Mouse (Mus musculus) lung, embryonic 16.5 days (tissue): ENCODE data around the gene Spice1. TPM values are rescaled to one million over a fixed set of nuclear protein-coding genes. Genes with fewer than 3 reads are reported as not detected.

Source experiments
- ATAC-seq: fragments of 200-750 bp; cut with Nextera tagmentation; 2 replicates; pipeline ENCODE4 v1.8.0; 2017; ENCODE audit warnings: low read depth, mild to moderate bottlenecking, moderate library complexity
- H3K27ac ChIP-seq: fragments of 300-500 bp; sonication (generic); 2 replicates; pipeline ENCODE4 v1.5.1; 2014; ENCODE audit warnings: mild to moderate bottlenecking, control low read depth, low read length
- H3K27me3 ChIP-seq: fragments of 300-500 bp; sonication (generic); 2 replicates; pipeline ENCODE4 v1.6.1; 2014; ENCODE audit warnings: low read depth, low read length, mixed read lengths; ENCODE audit not compliant: control insufficient read depth, insufficient read depth
- H3K36me3 ChIP-seq: fragments of 300-500 bp; sonication (generic); 2 replicates; pipeline ENCODE4 v1.6.1; 2014; ENCODE audit warnings: low read length; ENCODE audit not compliant: control insufficient read depth, insufficient read depth
- H3K4me1 ChIP-seq: fragments of 300-500 bp; sonication (generic); replicated peaks from 2 replicates; pipeline ENCODE4 v1.6.1; 2014; ENCODE audit warnings: low read length, mixed read lengths; ENCODE audit not compliant: control insufficient read depth, insufficient read depth
- H3K4me2 ChIP-seq: fragments of 300-500 bp; sonication (generic); 2 replicates; pipeline ENCODE4 v1.6.1; 2014; ENCODE audit warnings: low read depth, low read length, control low read depth
- H3K4me3 ChIP-seq: fragments of 300-500 bp; sonication (generic); 2 replicates; pipeline ENCODE4 v1.5.1; 2014; ENCODE audit warnings: mild to moderate bottlenecking, low read length, control low read depth
- H3K9ac ChIP-seq: fragments of 300-500 bp; sonication (generic); 2 replicates; pipeline ENCODE4 v1.6.1; 2014; ENCODE audit warnings: low read length, control low read depth
- H3K9me3 ChIP-seq: fragments of 300-500 bp; sonication (generic); 2 replicates; pipeline ENCODE4 v1.6.1; 2016; ENCODE audit warnings: low read length; ENCODE audit not compliant: control insufficient read depth
- whole genome bisulfite sequencing: fragments of 180-500 bp; shearing (Covaris S2); extraction: QIAGEN DNeasy Blood & Tissue Kit; methylation state at CpG from one replicate; pipeline ENCODE4 v1.1.7; 2014; 5-methylcytosine and 5-hydroxymethylcytosine counted together
- polyA plus RNA-seq: library from polyadenylated mRNA; unstranded; fragments of >200 nt; fragmentation: Nextera tagmentation; extraction: Ambion mirVana; gene quantifications from 2 replicates; pipeline ENCODE4 v1.2.1, GENCODE M21; 2015

Gene Spice1
- polyA plus RNA-seq, 1 experiment from 2014 or later, result 41.1 TPM

DNA sequence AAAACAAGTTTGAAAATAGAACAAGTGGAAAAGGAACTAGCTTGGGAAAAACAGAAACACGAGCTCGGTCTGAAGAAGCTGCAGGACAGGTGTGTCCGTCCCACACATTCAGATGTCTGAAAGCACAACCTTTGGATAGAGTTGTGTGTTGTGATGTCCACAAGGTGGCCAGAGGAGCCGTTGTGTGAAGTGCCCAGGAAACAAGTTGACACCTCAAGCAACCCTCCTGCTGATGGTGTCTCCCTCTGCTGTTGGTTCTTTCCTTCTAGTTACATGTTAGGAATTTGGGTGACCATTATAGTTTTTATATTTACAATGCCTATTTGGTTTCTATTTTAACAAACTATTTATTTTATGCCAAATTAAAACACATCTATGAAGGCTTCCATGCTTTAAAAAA lies 88.6 kb downstream of the Spice1 start:
- no peaks in the 10 kb centered on the region for H3K9me3 ChIP-seq
- no peak for ATAC-seq
- no peaks in the 10 kb centered on the region for H3K4me1 ChIP-seq
- H3K4me3 ChIP-seq, result no peak overlapping the region
- H3K27ac ChIP-seq, result no peak overlapping the region
- no peak overlapping the region for H3K4me2 ChIP-seq
- no peaks in the 10 kb centered on the region for H3K36me3 ChIP-seq
- WGBS, result 58% methylated on average over 4 of the region's 4 CpGs
- no peaks in the 10 kb centered on the region for H3K27me3 ChIP-seq
- H3K9ac ChIP-seq, result no peak overlapping the region

Other genes starting within 250 kb of the Spice1 start
- gene Atp6v1a, start 207.4 kb upstream of the Spice1 start, polyA plus RNA-seq, result 69.2 TPM in 2 replicates
- gene Naa50, start 207.3 kb upstream of the Spice1 start, polyA plus RNA-seq, result 84.2 and 91.3 TPM in 2 replicates
- 2.8 and 3.2 TPM in 2 replicates for gene Usf3, start 173.9 kb upstream of the Spice1 start, polyA plus RNA-seq
- 0.25 and 0.41 TPM in 2 replicates for gene Sidt1, start 13.9 kb upstream of the Spice1 start, polyA plus RNA-seq
- gene Cfap44, start 47.7 kb downstream of the Spice1 start, polyA plus RNA-seq, result 1.6 and 2.9 TPM in 2 replicates
- gene Boc, start 211.8 kb downstream of the Spice1 start, polyA plus RNA-seq, result 29.7 and 32.0 TPM in 2 replicates